Comparison of ENCODE assay signal across 8 mouse cellular contexts in the genomic region with DNA sequence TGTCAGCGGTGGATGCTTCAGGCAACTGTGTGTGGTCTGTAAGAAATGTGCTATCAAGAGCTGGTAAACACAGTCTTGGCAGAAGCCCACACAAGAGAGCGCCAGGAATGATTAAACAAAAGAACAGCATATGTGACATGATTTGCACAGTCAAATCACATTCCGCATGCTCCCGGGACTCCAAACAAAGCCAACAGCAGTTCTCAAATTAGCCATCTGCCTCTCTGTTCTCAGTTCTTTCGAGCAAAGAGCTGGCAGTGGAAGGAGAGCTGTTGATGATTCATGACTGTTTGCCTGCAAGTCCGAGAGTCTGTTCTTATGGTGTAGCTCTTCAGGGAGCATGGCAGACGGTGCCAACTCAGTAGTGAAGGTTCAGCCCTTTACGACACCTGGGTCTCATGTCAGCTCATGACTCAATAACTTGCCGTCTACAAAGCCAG. TPM values are rescaled to one million over a fixed set of nuclear protein-coding genes. Genes with fewer than 3 reads are reported as not detected.
DNase-seq lines count a peak whose midpoint lies in the region; ATAC-seq lines count a peak whose summit lies in the region.

No protein-coding gene starts in this region.

- ATAC-seq in forebrain, embryonic 16.5 days: peak; percentile 95
- ATAC-seq in lung, embryonic 16.5 days (ENCODE audit: low read depth): peak; percentile 85

- H3K4me1 ChIP-seq in forebrain, embryonic 16.5 days (replicated peaks; ENCODE audit: control insufficient read depth, insufficient read depth, low read length): peaks cover 13% of the 10 kb centered on the region
- peaks cover 18% of the 10 kb centered on the region for H3K4me1 ChIP-seq in lung, embryonic 16.5 days (replicated peaks; ENCODE audit: control insufficient read depth, insufficient read depth, low read length)

- H3K9ac ChIP-seq in forebrain, embryonic 16.5 days (replicated peaks; ENCODE audit: low read depth, low read length): no peak overlapping the region
- no peak overlapping the region for H3K9ac ChIP-seq in lung, embryonic 16.5 days (ENCODE audit: low read length)

- H3K4me3 ChIP-seq in forebrain, embryonic 16.5 days (replicated peaks; ENCODE audit: low read length): no peak overlapping the region
- no peak overlapping the region for H3K4me3 ChIP-seq in lung, embryonic 16.5 days (ENCODE audit: low read length)

- no peaks in the 10 kb centered on the region for H3K9me3 ChIP-seq in forebrain, embryonic 16.5 days (ENCODE audit: control insufficient read depth, low read length)
- H3K9me3 ChIP-seq in lung, embryonic 16.5 days (ENCODE audit: control insufficient read depth, low read length): no peaks in the 10 kb centered on the region

- H3K27me3 ChIP-seq in forebrain, embryonic 16.5 days (replicated peaks; ENCODE audit: control insufficient read depth, insufficient read depth, low read length): no peaks in the 10 kb centered on the region; the same call in 1 of the 2 replicates
- H3K27me3 ChIP-seq in lung, embryonic 16.5 days (ENCODE audit: control insufficient read depth, insufficient read depth, low read depth, low read length): no peaks in the 10 kb centered on the region

- H3K36me3 ChIP-seq in forebrain, embryonic 16.5 days (ENCODE audit: control insufficient read depth, insufficient read depth): no peaks in the 10 kb centered on the region
- no peaks in the 10 kb centered on the region for H3K36me3 ChIP-seq in lung, embryonic 16.5 days (ENCODE audit: control insufficient read depth, insufficient read depth, low read length)

- H3K27ac ChIP-seq in forebrain, embryonic 16.5 days (ENCODE audit: low read length): peak overlapping the region; percentile 54
- H3K27ac ChIP-seq in lung, embryonic 16.5 days (ENCODE audit: low read length): peak overlapping the region; percentile 81

- DNase-seq in 3T3-L1 (ENCODE audit: low read depth, low spot score): peak; percentile 17
- peak; percentile 66 for DNase-seq in NIH3T3 (ENCODE audit: low read depth)
- DNase-seq in kidney, postnatal 14 days: peak; percentile 61
- DNase-seq in right cerebral cortex, postnatal 10 days (ENCODE audit: low spot score in 2 of 2): peak; percentile 85 to 91
- no peak for DNase-seq in spleen, postnatal 10 days (ENCODE audit: low spot score in 2 of 2)
- DNase-seq in B cell, adult 2 months: no peak

- 7% methylated on average over 9 of the region's 9 CpGs for WGBS in forebrain, embryonic 16.5 days
- WGBS in lung, embryonic 16.5 days: 17% methylated on average over 9 of the region's 9 CpGs

- H3K4me2 ChIP-seq in forebrain, embryonic 16.5 days (ENCODE audit: low read length): peak overlapping the region; percentile 10; the same call in 1 of the 2 replicates
- peak overlapping the region; percentile 25; the same call in 1 of the 2 replicates for H3K4me2 ChIP-seq in lung, embryonic 16.5 days (ENCODE audit: low read depth, low read length)

RNA-seq across cellular contexts. Expression of a gene that starts 18.1 kb away (rescaled TPM):
- polyA plus RNA-seq in forebrain, embryonic 16.5 days (2015; fragmentation: Nextera tagmentation; extraction: Ambion mirVana): 7.9 and 8.8 TPM in 2 replicates
- 9.3 and 9.8 TPM in 2 replicates for polyA plus RNA-seq in lung, embryonic 16.5 days (2015; fragmentation: Nextera tagmentation; extraction: Ambion mirVana)

Comparison
In these comparisons a context has a peak if more than half of its experiments do, and no peak if none do; other contexts are left out.
1. DNase-seq: peak in 3T3-L1 (single experiment), NIH3T3 (single experiment), kidney, postnatal 14 days (single experiment) and right cerebral cortex, postnatal 10 days (2 of 2); none in spleen, postnatal 10 days (0 of 2) and B cell, adult 2 months (0 of 2).